Mouse (Mus musculus): ENCODE results near the gene Fshr.

DNA sequence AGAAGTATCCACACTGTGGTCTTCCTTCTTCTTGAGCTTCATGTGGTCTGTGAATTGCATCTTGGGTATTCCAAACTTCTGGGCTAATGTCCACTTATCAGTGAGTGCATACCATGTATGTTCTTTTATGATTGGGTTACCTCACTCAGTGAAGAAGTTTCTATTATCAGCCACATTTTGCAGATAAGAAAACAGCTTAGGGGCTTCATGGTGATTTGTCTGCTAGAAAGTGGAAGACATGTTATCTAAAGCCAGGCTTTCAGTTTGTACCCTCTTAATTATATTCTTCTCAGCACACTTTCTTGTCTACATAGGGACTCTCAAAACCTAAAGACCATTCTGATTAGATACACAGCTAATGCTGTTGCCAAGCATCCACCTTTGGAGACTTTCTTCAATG, 165.8 kb downstream of the Fshr start:
- TF ChIP-seq CTCF (IDR thresholded peaks at IDR 0.05; ENCODE audit: low read depth): no peak
- no peak for TF ChIP-seq EP300 (IDR thresholded peaks at IDR 0.05; ENCODE audit: low read depth)
